Mouse (Mus musculus) cortical plate, adult 2 months (tissue): ENCODE results near the gene Dync2h1.

Experiments
- CTCF ChIP-seq: fragments of 200-500 bp; IDR thresholded peaks from 2 replicates; pipeline ENCODE4 v1.5.1; 2011; ENCODE audit warnings: mild to moderate bottlenecking, control low read depth, low read length; ENCODE audit not compliant: insufficient read depth; ENCODE audit errors: extremely low read depth
- POLR2A ChIP-seq: fragments of 200-500 bp; IDR thresholded peaks from 2 replicates; pipeline ENCODE4 v1.6.1; 2011; ENCODE audit warnings: mild to moderate bottlenecking, low read length, control low read depth; ENCODE audit not compliant: insufficient read depth; ENCODE audit errors: extremely low read depth

DNA sequence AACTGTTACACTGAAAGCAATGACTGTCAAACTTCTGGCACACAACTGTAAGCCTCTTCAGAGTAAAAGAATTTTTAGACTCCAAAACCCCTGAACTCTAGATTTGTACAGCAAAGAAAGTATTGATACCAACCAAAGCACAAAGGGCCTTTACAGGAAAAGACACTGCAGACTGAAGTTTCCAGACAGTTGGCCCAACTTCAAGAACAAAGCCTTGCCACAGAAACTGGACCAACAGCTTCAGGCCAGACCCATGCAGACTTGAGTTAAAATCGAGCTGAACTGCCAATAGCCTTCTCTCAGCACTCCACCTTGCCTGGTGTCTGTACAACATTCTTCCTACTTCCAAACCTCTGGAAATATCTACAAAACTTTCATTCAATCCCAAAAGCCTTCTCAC is 74.1 kb downstream of the Dync2h1 start:
- TF ChIP-seq CTCF = no peak
- no peak for TF ChIP-seq POLR2A
